In genomic region chr19:46044271-46044992, GRCm38 (mm10) we compare ENCODE assay signal across 8 mouse cellular contexts. TPM values are rescaled to one million over a fixed set of nuclear protein-coding genes. Genes with fewer than 3 reads are reported as not detected.
DNase-seq lines count a peak whose midpoint lies in the region; ATAC-seq and TF ChIP-seq lines count a peak whose summit lies in the region.

Gene Pprc1, plus strand, starts transcription at chr19:46044886.

- H3K4me1 ChIP-seq in intestine, postnatal 0 days (replicated peaks; ENCODE audit: control insufficient read depth, insufficient read depth, low read length): peaks cover 10% of the 10 kb centered on the region; the same call in 1 of the 2 replicates
- H3K4me1 ChIP-seq in liver, embryonic 11.5 days (replicated peaks; ENCODE audit: control insufficient read depth, insufficient read depth, low read length): peaks cover 67% of the 10 kb centered on the region
- peaks cover 45% of the 10 kb centered on the region for H3K4me1 ChIP-seq in neural tube, embryonic 14.5 days (ENCODE audit: control insufficient read depth, insufficient read depth, low read length)

- peak within 1 kb of the TSS; percentile 96 for H3K27ac ChIP-seq in intestine, postnatal 0 days (ENCODE audit: low read depth, low read length)
- peak within 1 kb of the TSS; percentile 85 for H3K27ac ChIP-seq in liver, embryonic 11.5 days (ENCODE audit: low read depth, low read length)
- peak within 1 kb of the TSS; percentile 97 for H3K27ac ChIP-seq in neural tube, embryonic 14.5 days (ENCODE audit: low read depth, low read length)

- no peak for TF ChIP-seq CTCF in intestine, postnatal 0 days (IDR thresholded peaks at IDR 0.05; ENCODE audit: low read depth)

- no peaks in the 10 kb centered on the region for H3K27me3 ChIP-seq in intestine, postnatal 0 days (replicated peaks; ENCODE audit: control insufficient read depth, insufficient read depth, low read length)
- no peaks in the 10 kb centered on the region for H3K27me3 ChIP-seq in liver, embryonic 11.5 days (replicated peaks; ENCODE audit: control insufficient read depth, insufficient read depth, low read length)
- no peaks in the 10 kb centered on the region for H3K27me3 ChIP-seq in neural tube, embryonic 14.5 days (ENCODE audit: control insufficient read depth, insufficient read depth, low read length)

- peak within 1 kb of the TSS; percentile 87 for H3K4me3 ChIP-seq in intestine, postnatal 0 days (ENCODE audit: low read depth, low read length)
- peak within 1 kb of the TSS; percentile 97 for H3K4me3 ChIP-seq in liver, embryonic 11.5 days (ENCODE audit: low read depth, low read length)
- peak within 1 kb of the TSS; percentile 95 for H3K4me3 ChIP-seq in neural tube, embryonic 14.5 days (ENCODE audit: low read depth, low read length)

- ATAC-seq in granulocyte monocyte progenitor cell, adult 5-6 weeks (replicated peaks; ENCODE audit: poor library complexity, severe bottlenecking): no peak
- no peak for ATAC-seq in intestine, postnatal 0 days
- ATAC-seq in liver, embryonic 11.5 days (replicated peaks; ENCODE audit: low FRiP score): peak; percentile 32
- ATAC-seq in neural tube, embryonic 14.5 days (ENCODE audit: low read depth): peak; percentile 1; the same call in 1 of the 2 replicates

- no peaks in the 10 kb centered on the region for H3K36me3 ChIP-seq in intestine, postnatal 0 days (ENCODE audit: control insufficient read depth, insufficient read depth)
- no peaks in the 10 kb centered on the region for H3K36me3 ChIP-seq in liver, embryonic 11.5 days (ENCODE audit: control insufficient read depth, insufficient read depth, low read length)
- no peaks in the 10 kb centered on the region for H3K36me3 ChIP-seq in neural tube, embryonic 14.5 days (ENCODE audit: control insufficient read depth, insufficient read depth, low read length)

- no peaks in the 10 kb centered on the region for H3K9me3 ChIP-seq in intestine, postnatal 0 days (ENCODE audit: control insufficient read depth)
- H3K9me3 ChIP-seq in liver, embryonic 11.5 days (ENCODE audit: control insufficient read depth, low read length): no peaks in the 10 kb centered on the region
- no peaks in the 10 kb centered on the region for H3K9me3 ChIP-seq in neural tube, embryonic 14.5 days (ENCODE audit: control insufficient read depth, low read length)

- peak within 1 kb of the TSS; percentile 93 for H3K9ac ChIP-seq in intestine, postnatal 0 days (ENCODE audit: low read depth, low read length)
- H3K9ac ChIP-seq in liver, embryonic 11.5 days (ENCODE audit: low read depth, low read length): peak within 1 kb of the TSS; percentile 96
- H3K9ac ChIP-seq in neural tube, embryonic 14.5 days (replicated peaks; ENCODE audit: low read depth, low read length): peak within 1 kb of the TSS; percentile 96

- peak within 1 kb of the TSS; percentile 96 for H3K4me2 ChIP-seq in intestine, postnatal 0 days (replicated peaks; ENCODE audit: low read depth)
- H3K4me2 ChIP-seq in liver, embryonic 11.5 days: peak within 1 kb of the TSS; percentile 92
- peak within 1 kb of the TSS; percentile 98 for H3K4me2 ChIP-seq in neural tube, embryonic 14.5 days (ENCODE audit: low read depth, low read length)

- peak; percentile 87 for DNase-seq in 416B (ENCODE audit: low read depth)
- peak; percentile 33 for DNase-seq in MN1 (ENCODE audit: low spot score)
- DNase-seq in embryo, embryonic 10.5 days (ENCODE audit: low spot score): peak; percentile 79
- no peak for DNase-seq in liver, embryonic 11.5 days (ENCODE audit: low spot score)
- no peak for DNase-seq in frontal cortex, postnatal 14 days (ENCODE audit: low spot score in 2 of 2)

- under 1% methylated on average over 27 of the region's 34 CpGs for WGBS in intestine, postnatal 0 days
- under 1% methylated on average over 34 of the region's 34 CpGs for WGBS in liver, embryonic 11.5 days
- WGBS in neural tube, embryonic 14.5 days: under 1% methylated on average over 31 of the region's 34 CpGs

RNA-seq across cellular contexts. Expression of gene Pprc1, which starts in this region (rescaled TPM):
- 89.1 and 104 TPM in 2 replicates for total RNA-seq in granulocyte monocyte progenitor cell, adult 5-6 weeks (2014; fragmentation: Nextera tagmentation)
- 14.0 and 17.8 TPM in 2 replicates for total RNA-seq in granulocyte monocyte progenitor cell, adult 5-6 weeks (2017)
- polyA plus RNA-seq in intestine, postnatal 0 days (2015; fragmentation: Nextera tagmentation; extraction: Ambion mirVana): 8.3 and 8.8 TPM in 2 replicates
- polyA plus RNA-seq in liver, embryonic 11.5 days (2014; fragmentation: Nextera tagmentation; extraction: Ambion mirVana): 73.2 and 77.2 TPM in 2 replicates
- polyA plus RNA-seq in neural tube, embryonic 14.5 days (2014; fragmentation: Nextera tagmentation; extraction: Ambion mirVana): 21.7 and 29.3 TPM in 2 replicates

Comparison
In these comparisons a context has a peak if more than half of its experiments do, and no peak if none do; other contexts are left out.
1. DNase-seq: peak in 416B (single experiment), MN1 (single experiment) and embryo, embryonic 10.5 days (single experiment); none in liver, embryonic 11.5 days (single experiment) and frontal cortex, postnatal 14 days (0 of 2).
2. ATAC-seq: peak in liver, embryonic 11.5 days (single experiment) and neural tube, embryonic 14.5 days (single experiment); none in granulocyte monocyte progenitor cell, adult 5-6 weeks (single experiment) and intestine, postnatal 0 days (single experiment).
3. Peak in every context shown above with its lines, with median percentiles within 50 percentile points of each other: H3K27ac ChIP-seq, H3K4me2 ChIP-seq, H3K4me3 ChIP-seq and H3K9ac ChIP-seq.